Mouse (Mus musculus): ENCODE results near the gene Mcl1.

- no peak for TF ChIP-seq CTCF (IDR thresholded peaks at IDR 0.05; ENCODE audit: control insufficient read depth, insufficient read depth, insufficient read length)
- no peak for TF ChIP-seq USF1 (IDR thresholded peaks at IDR 0.05; ENCODE audit: low read depth)
- no peak for TF ChIP-seq MYOD1 (IDR thresholded peaks at IDR 0.05; ENCODE audit: control insufficient read depth, insufficient read length, low read depth)
Measured at GRCm38 (mm10) chr3:95706273-95706672, 47.7 kb downstream of the Mcl1 start.

Measured in C2C12 (cell line).